Mouse (Mus musculus) pancreas, adult 10 weeks (tissue): ENCODE data around the gene Snap23. TPM values are rescaled to one million over a fixed set of nuclear protein-coding genes. Genes with fewer than 3 reads are reported as not detected.

Source experiments
- polyA plus RNA-seq: library from polyadenylated mRNA; stranded (reverse); fragments of 350-450 nt; fragmentation: Illumina TruSeq; extraction: RNeasy Lipid Tissue Mini Kit (QIAGEN cat#74804); gene quantifications from one replicate; pipeline ENCODE4 v1.2.3, GENCODE M21; 2015; ENCODE audit warnings: low read depth, low replicate concordance; ENCODE audit not compliant: insufficient read depth

The Snap23 gene
- 12.0 TPM for polyA plus RNA-seq

GRCm38 (mm10) chr2:120566886-120567797, at the start of gene Snap23:
Snap23 (plus strand) TSS chr2:120567671.

GRCm38 (mm10) chr2:120563235-120563990, 4.1 kb upstream of the Snap23 start, which contains the start of gene Zfp106:
Zfp106 (minus strand) TSS chr2:120563843.

GRCm38 (mm10) chr2:120608830-120609723, 41.6 kb downstream of the Snap23 start, which contains the start of the genes Haus2 and Lrrc57:
Haus2 (plus strand) TSS chr2:120609383.
Lrrc57 (minus strand) TSS chr2:120609520.

GRCm38 (mm10) chr2:120628886-120629735, 61.6 kb downstream of the Snap23 start, which contains the start of gene Stard9:
Stard9 (plus strand) TSS chr2:120629121.

Other genes with a start within 250 kb of the Snap23 start
- 7.5 TPM for gene Vps39, start 214.5 kb upstream of the Snap23 start, polyA plus RNA-seq
- 3.6 TPM for gene Ganc, start 163.8 kb upstream of the Snap23 start, polyA plus RNA-seq
- 9.5 TPM for gene Tmem87a, start 163.6 kb upstream of the Snap23 start, polyA plus RNA-seq
- 1.00 TPM for gene Capn3, start 111.7 kb upstream of the Snap23 start, polyA plus RNA-seq
- gene Zfp106, start 3.8 kb upstream of the Snap23 start, polyA plus RNA-seq, result 14.6 TPM
- gene Haus2, start 41.7 kb downstream of the Snap23 start, polyA plus RNA-seq, result 2.6 TPM
- gene Lrrc57, start 41.8 kb downstream of the Snap23 start, polyA plus RNA-seq, result 3.5 TPM
- 7.3 TPM for gene Stard9, start 61.5 kb downstream of the Snap23 start, polyA plus RNA-seq